Mouse (Mus musculus): ENCODE measurements at regions not wholly inside any gene's neighbourhood (a gene's known extent, or its start where the extent isn't known, plus 50 kb on each side); places are given as distances from the start of the nearest gene placed in this dataset.

DNA sequence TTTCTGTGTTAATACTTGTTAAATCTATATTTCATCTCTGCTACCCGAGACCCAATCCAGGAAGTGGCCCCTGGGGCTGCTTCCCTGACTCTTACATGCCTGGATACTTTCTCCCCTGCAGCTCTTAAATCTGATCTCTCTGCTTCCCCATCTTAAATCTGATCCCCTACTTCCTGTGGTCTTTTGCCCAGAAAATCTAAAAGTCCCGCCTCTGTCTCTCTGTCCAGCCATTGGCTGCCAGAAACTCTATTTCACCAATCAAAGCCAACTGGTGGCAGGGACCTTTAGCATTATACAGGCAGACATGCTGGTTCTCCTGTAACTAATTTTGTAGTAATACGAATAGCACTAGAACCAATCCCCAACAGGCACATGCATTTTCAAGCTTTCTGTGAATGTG is 59.0 kb upstream of the Ccdc91 start:
- no peak for DNase-seq (ENCODE audit: low read depth, low spot score)

DNA sequence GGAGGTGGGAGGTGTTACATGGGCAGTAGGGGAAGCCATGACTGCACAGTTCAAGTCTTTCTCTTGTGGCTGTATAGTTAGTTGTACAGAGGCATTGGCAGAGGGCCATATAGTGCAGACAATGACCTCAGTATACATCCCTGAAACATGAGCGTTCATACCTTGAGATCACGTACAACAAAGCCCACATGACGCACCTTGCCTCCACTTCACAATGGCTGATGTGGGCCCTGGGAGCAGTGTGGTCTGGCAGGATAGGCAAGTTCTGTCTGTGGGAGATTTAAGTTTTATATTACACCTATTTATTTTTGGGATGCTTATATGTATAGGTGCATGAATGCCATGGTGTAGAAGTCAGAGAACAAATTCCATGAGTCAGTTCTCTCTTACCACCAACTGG is 61.9 kb upstream of the Ccdc91 start:
- no peak for DNase-seq (ENCODE audit: low read depth, low spot score)

DNA sequence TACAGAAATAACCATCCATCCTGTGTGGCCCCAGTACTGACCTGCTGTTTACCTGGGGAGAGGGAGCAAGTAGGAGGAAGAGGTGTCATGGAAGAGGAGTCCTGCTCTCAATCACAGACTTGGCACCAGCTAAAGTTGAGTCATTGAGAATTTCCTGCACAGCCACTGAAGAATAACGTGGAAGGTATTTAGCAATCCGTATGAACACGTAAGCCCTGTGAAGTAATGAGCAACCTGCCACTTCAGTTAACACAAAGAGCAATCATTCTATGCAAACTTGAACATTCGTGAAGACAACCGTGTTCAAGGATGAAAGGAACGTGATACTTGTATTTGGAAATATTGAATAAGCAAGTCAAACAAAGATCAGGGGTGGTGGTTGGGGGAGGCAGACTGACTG is 77.6 kb upstream of the Ccdc91 start:
- peak; percentile 37 for DNase-seq (ENCODE audit: low read depth, low spot score)

DNA sequence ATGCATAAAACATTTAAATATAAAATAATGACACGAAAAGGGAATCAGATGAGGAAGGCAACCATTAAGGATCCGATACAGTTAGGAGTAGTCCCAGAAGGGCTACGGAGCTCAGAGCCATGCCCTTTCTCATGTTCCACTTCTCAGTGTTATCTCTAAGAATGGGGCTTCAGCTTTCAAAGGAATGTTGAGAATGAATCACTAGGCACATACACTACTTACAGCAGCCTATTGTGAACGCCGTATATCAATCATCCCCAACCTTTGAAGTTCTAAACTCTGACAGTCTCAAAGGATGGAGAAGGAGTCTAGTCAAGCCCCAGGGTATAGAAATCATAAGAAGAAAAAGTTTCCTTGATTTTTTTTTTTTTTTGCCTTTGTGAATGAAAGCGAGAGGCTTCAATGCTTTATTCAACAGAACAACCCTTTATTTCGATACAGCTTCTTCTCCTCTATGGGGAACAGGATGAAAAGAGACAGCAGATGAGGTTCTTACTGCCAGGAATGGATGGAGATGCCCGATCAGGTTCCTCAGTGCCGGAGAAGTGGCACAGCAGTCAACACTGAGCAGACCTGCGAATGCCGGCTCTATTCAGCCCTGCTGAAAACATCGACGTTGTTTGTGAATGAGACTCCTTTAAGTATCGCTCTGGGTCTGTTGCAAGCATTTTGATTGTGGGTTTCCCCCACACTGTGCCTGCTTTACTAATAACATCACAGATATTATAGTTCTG is 84.0 kb upstream of the Ccdc91 start:
- DNase-seq (ENCODE audit: low read depth, low spot score), result peak; percentile 30

DNA sequence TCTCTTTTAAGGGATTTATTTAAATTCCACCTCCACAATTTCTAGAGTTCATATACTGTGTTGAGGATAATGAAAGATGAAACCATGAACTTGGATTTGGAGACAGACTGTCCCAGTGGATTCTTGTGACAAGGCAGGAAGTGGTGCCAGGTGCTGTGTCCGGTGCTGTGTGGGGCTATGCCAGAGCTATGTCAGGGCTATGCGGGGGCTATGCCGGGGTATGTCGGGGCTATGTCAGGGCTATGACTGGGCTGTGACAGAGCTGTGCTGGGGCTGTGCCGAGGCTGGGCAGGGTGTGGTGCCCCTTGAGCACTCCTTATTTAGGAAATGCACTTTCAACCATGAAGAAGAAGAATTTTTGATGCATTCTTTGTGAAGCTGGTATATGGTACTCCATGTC is 85.1 kb upstream of the Ccdc91 start:
- DNase-seq (ENCODE audit: low read depth, low spot score), result no peak

DNA sequence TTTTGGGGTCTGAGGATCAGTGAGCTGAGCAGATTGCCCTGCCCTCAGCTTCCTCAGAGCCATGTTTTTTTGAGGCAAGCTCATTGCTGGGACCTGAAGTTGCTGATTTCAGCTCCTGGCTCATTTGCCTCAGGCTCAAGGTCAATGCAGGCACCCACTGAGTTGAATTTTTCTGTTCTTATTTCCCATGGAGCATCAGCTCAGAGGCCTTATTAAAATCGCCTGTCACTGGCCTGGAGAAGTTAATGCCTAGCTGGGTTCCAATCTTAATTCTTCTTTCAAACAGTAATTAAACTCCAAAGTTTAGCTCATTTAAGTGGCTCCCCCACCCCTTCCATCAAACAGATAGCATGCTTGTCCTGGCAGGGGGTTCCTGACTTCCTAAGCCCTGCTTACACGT is 86.9 kb upstream of the Ccdc91 start:
- no peak for DNase-seq (ENCODE audit: low read depth, low spot score)

DNA sequence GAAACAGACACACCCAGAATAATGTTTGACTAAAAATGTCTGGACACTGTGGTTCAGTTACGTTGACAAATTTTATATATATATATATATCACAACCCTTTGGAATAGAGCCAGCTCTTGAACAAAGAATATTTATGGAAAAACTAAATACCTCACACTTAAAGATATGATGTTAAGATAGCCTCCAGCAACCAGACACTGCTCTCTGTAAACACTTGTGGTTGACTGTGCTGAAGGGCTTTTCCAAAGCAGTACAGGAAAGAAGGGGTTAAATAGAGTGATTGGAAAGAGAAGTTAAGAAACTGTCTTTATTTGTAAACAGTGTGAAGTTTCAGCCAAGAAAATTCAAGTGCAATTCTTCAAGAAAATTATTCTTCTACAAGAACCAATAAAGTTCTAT is 90.0 kb upstream of the Ccdc91 start:
- no peak for DNase-seq (ENCODE audit: low read depth, low spot score)

DNA sequence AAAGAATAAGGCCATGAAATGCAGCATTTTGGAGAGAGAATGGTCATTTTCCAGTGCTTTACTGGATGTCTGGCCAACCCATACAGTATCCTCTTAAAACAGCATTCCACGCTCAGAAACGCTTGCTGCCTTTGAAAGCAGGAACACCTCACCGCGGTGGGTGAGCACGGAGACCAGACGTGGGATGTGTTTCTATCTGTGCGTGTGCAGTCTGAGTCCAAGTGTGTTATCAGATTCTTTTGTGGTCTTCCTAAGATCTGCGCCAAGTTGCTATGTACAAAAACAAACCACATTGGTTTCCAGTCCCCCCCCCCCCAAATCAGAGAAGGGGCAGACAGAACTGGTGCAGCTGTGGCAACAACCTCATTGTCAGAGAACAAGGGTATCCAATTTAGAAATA is 95.1 kb upstream of the Ccdc91 start:
- no peak for DNase-seq (ENCODE audit: low read depth, low spot score)

DNA sequence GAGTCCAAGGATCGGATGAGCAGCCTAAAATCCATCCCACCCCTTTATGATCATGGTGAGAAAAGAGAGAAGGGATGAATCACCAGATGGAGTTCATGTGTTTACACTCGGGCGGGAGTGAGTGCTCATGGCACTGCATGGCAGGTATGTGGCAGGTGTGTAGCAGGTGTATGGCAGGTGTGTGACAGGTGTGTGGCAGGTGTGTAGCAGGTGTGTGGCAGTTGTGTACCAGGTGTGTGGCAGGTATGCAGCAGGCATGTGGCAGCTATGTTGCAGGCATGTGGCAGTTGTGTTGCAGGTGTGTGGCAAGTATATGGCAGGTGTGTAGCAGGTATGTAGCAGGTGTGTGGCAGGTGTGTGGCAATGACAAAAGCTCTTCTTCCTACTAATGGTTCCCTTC is 97.9 kb upstream of the Ccdc91 start:
- DNase-seq (ENCODE audit: low read depth, low spot score), result no peak

DNA sequence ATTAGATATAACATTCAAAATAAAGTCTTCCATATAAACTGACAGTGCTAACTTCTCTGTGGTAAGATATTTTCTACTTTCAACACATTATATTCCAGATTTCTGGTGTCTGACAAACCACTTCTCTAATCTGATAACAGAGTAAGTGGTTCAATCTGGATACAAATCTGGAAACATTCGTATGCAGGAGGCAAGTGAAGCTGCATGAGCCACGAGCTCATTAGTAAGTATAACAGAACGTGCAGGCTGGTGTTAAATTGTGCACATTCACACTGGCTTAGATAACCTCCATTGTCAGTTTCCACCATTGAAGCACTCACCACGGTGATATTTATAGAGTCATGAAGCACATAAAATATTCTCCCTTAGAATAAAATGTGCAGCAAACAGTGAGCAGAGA is 103.9 kb upstream of the Ccdc91 start:
- no peak for DNase-seq (ENCODE audit: low read depth, low spot score)

DNA sequence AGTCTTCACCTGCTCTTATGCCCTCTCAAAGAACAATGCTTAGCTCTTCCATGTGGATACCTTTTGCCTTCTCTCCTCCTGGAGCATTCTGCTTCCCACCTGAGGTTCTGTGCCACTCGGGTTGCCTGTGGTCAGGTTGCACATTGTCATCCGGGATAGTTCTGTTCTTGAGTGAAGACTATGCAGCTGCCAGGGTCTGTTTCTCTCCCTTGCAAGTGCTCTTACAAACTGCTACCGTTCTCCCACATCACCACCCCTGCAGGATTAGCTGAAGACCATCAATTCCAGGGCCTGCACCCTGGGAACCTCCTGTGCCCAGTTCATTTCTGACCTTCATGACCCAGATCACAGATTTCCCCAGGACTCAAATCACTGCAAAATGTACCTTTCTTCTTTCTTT is 104.3 kb upstream of the Ccdc91 start:
- DNase-seq (ENCODE audit: low read depth, low spot score), result no peak

DNA sequence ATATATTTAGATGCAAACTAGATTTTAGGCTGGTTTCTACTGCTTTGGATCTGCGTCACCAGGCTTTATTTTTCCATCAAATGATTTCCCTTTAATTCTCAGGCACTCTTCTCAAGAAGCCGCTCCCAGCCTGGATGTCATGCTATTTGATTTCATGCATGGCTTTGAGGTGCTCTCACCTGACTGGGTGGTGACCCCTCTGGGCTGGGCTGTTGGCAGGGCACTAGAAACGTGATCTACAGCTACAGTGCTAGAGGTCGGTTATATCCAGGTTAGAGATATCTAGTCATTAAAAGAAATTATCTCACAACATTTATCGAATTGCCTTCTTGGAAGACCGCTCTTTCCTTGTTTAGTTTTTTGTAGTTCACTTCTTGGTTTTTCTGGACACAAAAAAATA is 98.9 kb upstream of the Pthlh start:
- no peak for DNase-seq (ENCODE audit: low read depth, low spot score)

DNA sequence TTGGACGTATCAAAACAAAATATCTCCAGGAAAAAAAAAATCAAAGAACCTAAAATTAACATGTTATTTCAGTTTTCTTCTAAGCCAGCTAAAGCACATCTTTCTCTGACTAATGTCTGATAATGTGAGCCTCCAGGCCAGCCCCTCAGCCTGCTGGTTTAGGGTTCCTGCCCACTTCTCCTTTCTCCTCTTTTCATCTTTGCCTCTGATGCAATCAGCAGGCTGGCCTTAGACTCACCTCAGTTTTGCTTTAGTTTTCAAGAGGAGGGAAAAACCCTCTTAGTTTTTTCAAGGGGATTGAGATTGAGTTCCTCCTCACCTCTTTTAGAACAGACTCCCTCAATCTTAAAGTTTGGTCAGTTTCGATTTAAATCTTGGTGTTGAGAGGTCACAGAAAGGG is 93.0 kb upstream of the Pthlh start:
- no peak for DNase-seq (ENCODE audit: low read depth, low spot score)

DNA sequence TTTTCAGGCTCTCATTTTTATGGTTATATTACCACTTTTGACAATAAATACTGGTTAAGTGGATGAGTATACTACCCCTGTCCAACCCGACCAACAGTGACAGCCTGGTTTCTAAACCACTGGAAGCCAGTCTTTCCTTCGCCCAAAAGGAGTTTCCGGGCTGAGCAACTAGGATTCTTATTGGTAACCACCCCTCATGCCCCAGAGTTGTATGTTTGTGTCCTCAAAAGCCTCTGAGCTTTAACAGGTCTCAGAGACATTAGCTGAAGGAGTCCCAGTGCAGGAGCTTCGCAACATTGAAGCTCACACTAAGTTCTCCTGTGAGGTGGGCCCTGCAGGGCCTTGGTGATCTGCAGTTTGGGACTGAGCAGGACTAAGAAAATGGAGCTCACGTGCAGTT is 92.6 kb upstream of the Pthlh start:
- DNase-seq (ENCODE audit: low read depth, low spot score), result no peak

DNA sequence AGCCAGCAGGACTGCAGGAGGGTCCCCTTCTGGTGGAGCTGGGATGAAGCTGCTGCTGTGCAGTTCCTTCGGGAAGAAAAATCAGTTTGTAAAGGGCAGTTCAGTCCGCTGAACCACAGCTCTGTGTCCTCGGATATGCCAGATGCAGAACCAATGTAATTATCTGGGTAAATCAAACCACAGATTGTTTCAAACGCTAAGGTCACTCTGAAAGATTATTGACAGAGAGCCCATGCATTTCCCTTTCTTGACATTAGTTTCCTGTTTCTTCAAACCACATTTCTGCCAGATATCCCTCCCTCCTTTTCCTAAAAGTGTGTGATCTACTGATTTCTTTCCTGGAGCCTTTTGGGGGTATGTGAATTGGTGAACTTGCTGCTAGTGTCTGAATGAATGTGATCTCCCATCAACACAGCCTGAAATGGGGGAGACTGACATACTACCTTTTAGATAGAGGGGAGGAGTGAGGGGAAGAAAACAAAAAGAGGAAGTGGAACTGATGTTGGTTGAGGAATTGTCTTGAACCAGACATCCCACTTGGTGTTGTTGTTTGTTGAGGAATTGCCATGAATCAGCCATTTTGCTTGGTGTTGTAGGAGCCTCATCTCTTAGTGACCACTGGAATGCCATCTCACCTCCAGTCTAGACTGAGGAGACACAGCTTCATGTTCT is 85.7 kb upstream of the Pthlh start:
- DNase-seq (ENCODE audit: low read depth, low spot score), result no peak

DNA sequence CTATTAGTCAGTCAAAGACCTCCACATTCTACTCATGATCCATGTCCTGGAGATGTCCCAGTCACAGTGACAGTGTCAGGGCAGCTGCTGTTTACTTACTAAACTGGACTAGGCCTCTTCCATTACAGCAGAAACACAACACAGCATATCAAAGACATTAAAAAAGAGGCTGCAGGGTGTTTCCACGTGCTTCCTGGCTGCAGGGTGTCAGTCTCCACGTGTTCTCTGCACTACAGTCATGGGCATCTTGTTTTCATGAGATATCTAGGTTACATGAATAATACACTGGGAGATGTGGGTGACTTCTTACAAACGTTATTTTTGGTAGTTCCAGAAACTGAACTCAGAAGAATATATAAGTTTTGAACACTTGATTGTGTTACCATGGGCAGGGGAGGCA is 84.6 kb upstream of the Pthlh start:
- DNase-seq (ENCODE audit: low read depth, low spot score), result no peak

DNA sequence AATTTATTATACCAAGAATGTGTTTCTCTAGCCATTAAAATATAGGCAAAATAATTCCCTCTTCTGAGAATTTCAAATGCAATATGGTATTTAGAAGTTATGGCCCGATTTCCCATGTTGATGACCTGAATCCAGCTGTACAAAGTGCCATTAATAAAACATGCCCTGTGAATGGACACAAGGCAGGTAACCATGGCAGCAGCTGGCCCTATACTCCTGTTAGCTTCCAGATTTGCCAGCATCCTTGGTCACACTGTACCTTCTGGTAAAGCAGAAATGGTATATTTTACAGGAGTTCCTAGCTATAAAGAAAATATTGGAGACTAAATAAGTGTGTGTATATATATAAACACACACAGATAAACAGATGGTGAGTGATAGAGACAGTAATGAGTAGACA is 77.1 kb upstream of the Pthlh start:
- DNase-seq (ENCODE audit: low read depth, low spot score), result no peak

DNA sequence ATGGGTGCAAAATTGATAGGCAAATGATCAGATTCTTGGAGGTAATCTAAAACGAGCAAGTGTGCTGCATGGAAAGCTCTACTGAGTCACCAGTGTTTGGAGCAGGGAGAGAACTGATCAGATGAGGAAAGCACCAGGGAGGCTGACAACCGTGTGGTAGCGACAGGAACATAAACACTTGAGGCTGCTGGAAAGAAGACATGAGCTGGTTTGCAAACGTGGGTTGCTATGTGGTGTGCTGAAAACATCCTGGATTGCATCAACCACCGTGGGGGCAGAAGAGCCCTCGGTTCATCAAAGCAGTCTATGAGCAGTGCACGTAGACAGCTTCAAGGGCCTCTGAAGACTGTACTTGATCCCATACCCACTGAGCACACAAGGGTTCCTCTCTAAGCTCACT is 69.0 kb upstream of the Pthlh start:
- no peak for DNase-seq (ENCODE audit: low read depth, low spot score)

DNA sequence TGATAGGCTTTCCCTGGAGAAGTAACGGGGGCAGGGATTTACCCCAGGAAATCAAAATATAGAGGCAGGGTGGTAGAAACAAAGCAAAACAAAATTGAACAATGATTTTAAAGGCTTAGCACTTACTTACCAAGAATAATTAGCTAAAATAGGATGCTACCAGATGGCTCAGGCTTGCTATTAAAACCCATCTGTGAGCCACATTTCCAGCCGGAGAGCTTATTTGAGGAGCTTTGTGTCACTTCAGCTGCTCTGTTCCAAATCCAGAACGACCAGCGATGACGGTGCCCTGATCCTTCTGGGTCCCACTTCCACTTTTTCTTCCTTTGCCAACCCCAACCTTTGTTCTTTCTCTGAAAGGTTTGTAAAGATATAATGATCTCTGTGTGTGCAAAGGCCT is 65.2 kb upstream of the Pthlh start:
- no peak for DNase-seq (ENCODE audit: low read depth, low spot score)

DNA sequence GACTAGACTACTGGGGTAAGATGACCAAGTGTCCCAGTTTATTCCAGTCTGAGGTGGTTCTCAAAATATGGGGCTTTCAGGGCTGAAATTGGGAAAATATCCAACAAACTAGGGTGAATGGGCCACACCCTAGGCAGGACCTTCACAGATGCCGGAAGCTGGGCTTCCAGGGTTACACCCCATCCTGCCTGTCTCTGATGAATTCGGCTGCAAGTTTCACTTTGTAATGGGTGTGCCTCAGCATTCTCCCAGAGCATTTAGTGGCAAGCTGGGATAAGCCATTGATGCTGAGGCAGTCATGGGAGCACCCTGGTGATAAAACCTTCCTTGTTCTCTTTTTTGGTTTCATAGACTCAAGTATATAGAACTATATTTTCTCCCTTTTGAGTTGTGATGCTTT is 60.4 kb upstream of the Pthlh start:
- no peak for DNase-seq (ENCODE audit: low read depth, low spot score)

DNA sequence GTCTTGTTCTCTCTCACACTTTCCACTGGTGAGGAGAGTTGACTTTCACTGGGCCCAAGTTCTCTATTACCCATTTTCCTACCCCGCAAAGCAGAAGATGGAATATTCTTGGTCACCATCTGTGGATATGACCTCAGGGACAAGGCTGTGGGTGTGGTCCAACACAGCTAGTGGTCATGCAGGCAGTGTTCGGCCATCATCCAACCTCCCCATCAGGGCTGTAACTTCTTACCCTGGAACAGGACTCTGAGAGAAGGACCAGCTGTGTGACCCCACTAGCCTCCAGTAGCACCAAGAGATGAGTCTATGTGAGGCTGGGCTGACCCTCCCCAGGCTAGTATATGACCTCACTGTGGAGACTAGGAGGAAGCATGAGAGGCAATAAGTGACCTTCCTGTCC is 54.1 kb upstream of the Pthlh start:
- no peak for DNase-seq (ENCODE audit: low read depth, low spot score)

DNA sequence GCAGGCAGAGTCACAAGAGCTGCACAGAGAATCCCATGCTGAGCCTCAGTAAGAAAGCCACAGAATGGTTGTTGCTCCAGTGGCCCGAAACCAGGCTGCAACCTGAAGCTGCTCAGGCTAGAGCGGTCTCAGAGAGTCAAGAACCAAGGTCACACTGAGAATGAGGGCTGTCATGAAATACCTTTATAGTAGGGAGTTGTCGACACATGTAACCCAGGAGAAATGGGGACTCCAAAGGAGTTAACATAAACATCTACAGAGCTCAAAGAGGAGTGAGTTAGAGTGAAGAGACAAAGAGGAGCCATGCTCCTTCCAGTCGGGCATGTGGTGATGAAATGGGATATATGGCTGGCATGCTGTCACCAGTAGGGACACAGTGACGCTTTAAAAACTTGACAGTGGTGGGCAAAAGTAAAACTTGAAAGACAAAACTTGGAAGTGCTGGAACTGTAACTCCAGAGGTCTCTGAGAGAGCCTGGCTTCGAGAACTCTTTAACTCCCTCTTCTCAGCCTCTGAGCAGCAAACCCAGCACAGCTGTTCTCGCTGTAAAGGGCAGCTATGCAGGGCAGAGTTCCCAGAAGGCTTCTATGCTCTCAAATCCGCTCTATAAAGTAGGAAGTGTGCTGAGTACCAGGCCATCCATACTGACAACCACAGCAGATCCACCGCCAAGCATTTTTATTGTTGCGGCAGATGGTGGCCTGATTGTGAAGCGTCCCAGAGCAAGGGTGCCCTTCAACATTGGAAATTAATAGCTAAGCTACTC is 52.9 kb upstream of the Pthlh start:
- DNase-seq (ENCODE audit: low read depth, low spot score), result no peak

DNA sequence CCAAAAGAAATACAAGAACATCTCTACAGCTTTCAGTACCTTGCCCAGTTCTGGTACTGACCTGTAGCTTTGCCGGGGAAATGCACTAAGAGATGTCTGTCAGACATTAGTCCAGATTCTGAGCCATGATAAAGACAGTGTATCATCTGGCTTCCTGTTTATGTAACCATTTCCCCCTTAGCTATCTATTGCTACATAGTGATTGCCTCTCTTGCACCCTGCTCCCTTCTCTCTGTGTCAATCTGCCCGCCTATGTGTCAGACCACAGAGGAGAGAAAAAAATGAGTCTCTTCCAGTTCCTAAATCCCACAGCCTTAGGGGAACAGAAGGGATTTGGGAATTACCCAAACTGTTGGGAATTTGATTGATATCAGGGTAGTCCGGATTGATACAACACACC is 52.2 kb upstream of the Pthlh start:
- DNase-seq (ENCODE audit: low read depth, low spot score), result no peak
